Mouse (Mus musculus) layer of hippocampus, postnatal 14 days (tissue): Measurements from ENCODE around the gene Tmem30a. TPM values are rescaled to one million over a fixed set of nuclear protein-coding genes. Genes with fewer than 3 reads are reported as not detected.

Experiments used
- DNase-seq, 2 experiments: peaks; one replicate each; pipeline ENCODE4 v3.0.0; 2021 to 2022; ENCODE audit warnings: low spot score in 2 of 2, mixed read lengths in 1 of 2
- total RNA-seq, 2 experiments: library from RNA; stranded (reverse); gene quantifications; 2 replicates each; pipeline ENCODE4 v1.2.3; 2021

Gene Tmem30a
- total RNA-seq, 2 experiments from 2014 or later, result 203 to 209 TPM

GRCm38 (mm10) chr9:79796461-79797135 is 3.3 kb upstream of the Tmem30a start:
- no peak for DNase-seq

GRCm38 (mm10) chr9:79795076-79795475 is 1.8 kb upstream of the Tmem30a start:
- DNase-seq, result no peak

- peak; percentile 52 to 83 for DNase-seq
Observed at GRCm38 (mm10) chr9:79785794-79786085, 7.6 kb downstream of the Tmem30a start.

- no peak for DNase-seq
Observed at GRCm38 (mm10) chr9:79784934-79785793, 8.1 kb downstream of the Tmem30a start.

GRCm38 (mm10) chr9:79784439-79784838 is 8.9 kb downstream of the Tmem30a start:
- no peak for DNase-seq

GRCm38 (mm10) chr9:79779354-79779753 is 14.0 kb downstream of the Tmem30a start:
- DNase-seq, result no peak

- no peak for DNase-seq
Observed at GRCm38 (mm10) chr9:79766991-79767545, 26.2 kb downstream of the Tmem30a start.

GRCm38 (mm10) chr9:79765329-79765728 is 28.0 kb downstream of the Tmem30a start:
- no peak for DNase-seq

GRCm38 (mm10) chr9:79762519-79762918 is 30.8 kb downstream of the Tmem30a start:
- no peak for DNase-seq

- DNase-seq, result no peak
Observed at GRCm38 (mm10) chr9:79760076-79760475, 33.2 kb downstream of the Tmem30a start.

- DNase-seq, result peak; percentile 88 to 95
Observed at GRCm38 (mm10) chr9:79759385-79760005, 33.8 kb downstream of the Tmem30a start, which contains the start of gene Cox7a2. Gene Cox7a2 (minus strand): TSS chr9:79759878.

- DNase-seq, result no peak
Observed at GRCm38 (mm10) chr9:79755311-79755710, 38.0 kb downstream of the Tmem30a start.

- DNase-seq, result no peak
Observed at GRCm38 (mm10) chr9:79751846-79752245, 41.5 kb downstream of the Tmem30a start.

- no peak for DNase-seq
Observed at GRCm38 (mm10) chr9:79750709-79751108, 42.6 kb downstream of the Tmem30a start.

GRCm38 (mm10) chr9:79745036-79745435 is 48.3 kb downstream of the Tmem30a start:
- no peak for DNase-seq

GRCm38 (mm10) chr9:79735608-79736007 is 57.7 kb downstream of the Tmem30a start:
- DNase-seq, result no peak

GRCm38 (mm10) chr9:79730301-79730700 is 63.0 kb downstream of the Tmem30a start:
- DNase-seq, result no peak

- DNase-seq, result peak in 1 of 2 experiments; percentile 69
Observed at GRCm38 (mm10) chr9:79723090-79723489, 70.2 kb downstream of the Tmem30a start.

GRCm38 (mm10) chr9:79721056-79721455 is 72.3 kb downstream of the Tmem30a start:
- DNase-seq, result peak; percentile 50 to 82

- no peak for DNase-seq
Observed at GRCm38 (mm10) chr9:79720143-79720542, 73.2 kb downstream of the Tmem30a start.

- DNase-seq, result no peak
Observed at GRCm38 (mm10) chr9:79719451-79719850, 73.9 kb downstream of the Tmem30a start.
